Mouse (Mus musculus) E14TG2a.4 (cell line): Measurements from ENCODE around the gene Klhl30.

ENCODE experiments used
- CTCF ChIP-seq: conservative IDR thresholded peaks from 2 replicates; pipeline ENCODE4 v1.5.1; 2014; ENCODE audit warnings: low read length
- POU5F1 ChIP-seq: IDR thresholded peaks from 2 replicates; pipeline ENCODE4 v1.6.1; 2014; ENCODE audit warnings: low read length, borderline replicate concordance

DNA sequence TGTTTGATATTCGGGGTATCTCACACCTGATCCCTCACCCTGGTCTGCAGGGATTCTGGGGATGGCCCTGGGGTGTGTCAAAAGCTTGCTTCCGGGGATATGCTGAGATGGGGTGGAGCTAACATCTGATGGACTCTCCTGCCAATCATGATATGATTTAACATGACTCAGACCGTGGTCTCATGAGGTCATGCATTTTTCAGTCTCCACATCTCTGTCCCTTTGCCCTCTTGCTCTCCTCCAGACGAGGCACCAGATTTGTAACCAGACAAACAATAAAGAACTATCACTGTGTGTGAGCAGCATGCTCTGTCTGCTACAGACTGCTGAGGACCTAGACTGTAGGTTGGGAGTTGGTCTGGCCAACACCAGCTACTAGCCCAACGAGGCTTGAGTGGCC, 11.3 kb downstream of the Klhl30 start:
- TF ChIP-seq CTCF = no peak
- TF ChIP-seq POU5F1 = no peak
